ENCODE assay signal across 10 mouse cellular contexts in genomic region chr2:152657398-152657797, GRCm38 (mm10). TPM values are rescaled to one million over a fixed set of nuclear protein-coding genes. Genes with fewer than 3 reads are reported as not detected.
DNase-seq lines count a peak whose midpoint lies in the region; ATAC-seq and TF ChIP-seq lines count a peak whose summit lies in the region.
"Had no signal": no experiment of that assay in that cellular context is flagged by ENCODE, and none has a peak within 500 bp of the region (broad histone marks: within the 10 kb centered on the region; RNA-seq: fewer than 3 reads in every experiment).

No protein-coding gene starts in this region.

- H3K9me3 ChIP-seq in liver, embryonic 11.5 days (ENCODE audit: control insufficient read depth, low read length): no peaks in the 10 kb centered on the region

- no peak for TF ChIP-seq POLR2A in bone marrow, adult 2 months (IDR thresholded peaks at IDR 0.05; ENCODE audit: borderline replicate concordance, control insufficient read depth, low read depth, low read length)

- peak; percentile 24; the same call in 1 of the 2 replicates for TF ChIP-seq CTCF in bone marrow, adult 2 months (IDR thresholded peaks at IDR 0.05; ENCODE audit: control insufficient read depth, insufficient read depth, low read length)

- peaks cover 4% of the 10 kb centered on the region for H3K4me1 ChIP-seq in liver, embryonic 11.5 days (replicated peaks; ENCODE audit: control insufficient read depth, insufficient read depth, low read length)
- H3K4me1 ChIP-seq in bone marrow, adult 2 months (ENCODE audit: control insufficient read depth, insufficient read depth, low read length): peaks cover 6% of the 10 kb centered on the region

- no peak for ATAC-seq in liver, embryonic 11.5 days (replicated peaks; ENCODE audit: low FRiP score)
- ATAC-seq in megakaryocyte progenitor cell, adult 5-6 weeks (replicated peaks; ENCODE audit: poor library complexity): 0 out of 2 replicates have a peak, but pooled peaks have one; percentile 26

- H3K36me3 ChIP-seq in liver, embryonic 11.5 days (ENCODE audit: control insufficient read depth, insufficient read depth, low read length): no peaks in the 10 kb centered on the region

- no peak overlapping the region for H3K4me2 ChIP-seq in liver, embryonic 11.5 days

- peak; percentile 63 for DNase-seq in adrenal gland, postnatal 14 days
- DNase-seq in adrenal gland, postnatal 4 days (ENCODE audit: low spot score in 2 of 2): no peak
- DNase-seq in liver: peak; percentile 16
- no peak for DNase-seq in liver, embryonic 11.5 days (ENCODE audit: low spot score)
- no peak for DNase-seq in left cerebral cortex, adult 11 months (ENCODE audit: low spot score)
- no peak for DNase-seq in spleen, postnatal 4 days (ENCODE audit: low spot score in 2 of 2)

- H3K27ac ChIP-seq in liver, embryonic 11.5 days (ENCODE audit: low read depth, low read length): no peak overlapping the region
- H3K27ac ChIP-seq in bone marrow, adult 2 months (ENCODE audit: control insufficient read depth, insufficient read depth, low read depth, low read length, poor library complexity): no peak overlapping the region

- 52% methylated on average over 10 of the region's 10 CpGs for WGBS in liver, embryonic 11.5 days
- 61% methylated on average over 10 of the region's 10 CpGs for WGBS in bone marrow, adult 2 months

- no peaks in the 10 kb centered on the region for H3K27me3 ChIP-seq in liver, embryonic 11.5 days (replicated peaks; ENCODE audit: control insufficient read depth, insufficient read depth, low read length)

- no peak overlapping the region for H3K4me3 ChIP-seq in liver, embryonic 11.5 days (ENCODE audit: low read depth, low read length)
- no peak overlapping the region for H3K4me3 ChIP-seq in bone marrow, adult 2 months (replicated peaks; ENCODE audit: control insufficient read depth, low read depth, low read length)

- no peak overlapping the region for H3K9ac ChIP-seq in liver, embryonic 11.5 days (ENCODE audit: low read depth, low read length)

RNA-seq across cellular contexts. Expression of gene H13, which starts 11.9 kb away (rescaled TPM):
- 123 and 139 TPM in 2 replicates for total RNA-seq in adrenal gland, postnatal 14 days (2021)
- 100 to 1,000 TPM; 138 to 140 TPM for total RNA-seq in adrenal gland, postnatal 4 days (2021)
- 88.6 and 92.1 TPM in 2 replicates for polyA plus RNA-seq in liver, embryonic 11.5 days (2014; fragmentation: Nextera tagmentation; extraction: Ambion mirVana)
- 37.9 and 71.3 TPM in 2 replicates for polyA plus RNA-seq in bone marrow, adult 2 months (2011; ENCODE audit: insufficient read depth, insufficient read length, low replicate concordance, missing spikeins)
- total RNA-seq in megakaryocyte progenitor cell, adult 5-6 weeks (2015): 169 and 177 TPM in 2 replicates
- 126 and 128 TPM in 2 replicates for total RNA-seq in megakaryocyte progenitor cell, adult 5-6 weeks (2017)

RNA-seq across cellular contexts. Expression of gene Mcts2, which starts 29.4 kb away (rescaled TPM):
- total RNA-seq in adrenal gland, postnatal 14 days (2021): 26.6 and 28.0 TPM in 2 replicates
- total RNA-seq in adrenal gland, postnatal 4 days (2021): 10 to 100 TPM; 26.7 to 27.4 TPM
- polyA plus RNA-seq in liver, embryonic 11.5 days (2014; fragmentation: Nextera tagmentation; extraction: Ambion mirVana): 31.5 and 37.1 TPM in 2 replicates
- polyA plus RNA-seq in bone marrow, adult 2 months (2011; ENCODE audit: insufficient read depth, insufficient read length, low replicate concordance, missing spikeins): 1.8 and 12.9 TPM in 2 replicates
- 8.7 and 12.3 TPM in 2 replicates for total RNA-seq in megakaryocyte progenitor cell, adult 5-6 weeks (2015)
- total RNA-seq in megakaryocyte progenitor cell, adult 5-6 weeks (2017): 6.1 and 11.0 TPM in 2 replicates

RNA-seq across cellular contexts. Expression of gene Rem1, which starts 30.6 kb away (rescaled TPM):
- total RNA-seq in adrenal gland, postnatal 14 days (2021): 8.3 and 9.8 TPM in 2 replicates
- 10 to 100 TPM; 11.5 to 17.9 TPM for total RNA-seq in adrenal gland, postnatal 4 days (2021)
- polyA plus RNA-seq in liver, embryonic 11.5 days (2014; fragmentation: Nextera tagmentation; extraction: Ambion mirVana): 1.2 and 1.6 TPM in 2 replicates
- not detected in 2 replicates for polyA plus RNA-seq in bone marrow, adult 2 months (2011; ENCODE audit: insufficient read depth, insufficient read length, low replicate concordance, missing spikeins)
- 1.2 TPM in 1 of 2 replicates, not detected in the other for total RNA-seq in megakaryocyte progenitor cell, adult 5-6 weeks (2015)
- 0.10 and 0.87 TPM in 2 replicates for total RNA-seq in megakaryocyte progenitor cell, adult 5-6 weeks (2017)

RNA-seq across cellular contexts. Expression of gene Defb25, which starts 34.5 kb away (rescaled TPM):
- 1.6 TPM in 1 of 2 replicates, not detected in the other for total RNA-seq in adrenal gland, postnatal 14 days (2021)
- total RNA-seq in adrenal gland, postnatal 4 days (2021): 1 to 10 TPM; 2.4 to 2.8 TPM
- not detected in 2 replicates for polyA plus RNA-seq in liver, embryonic 11.5 days (2014; fragmentation: Nextera tagmentation; extraction: Ambion mirVana)
- polyA plus RNA-seq in bone marrow, adult 2 months (2011; ENCODE audit: insufficient read depth, insufficient read length, low replicate concordance, missing spikeins): not detected in 2 replicates
- total RNA-seq in megakaryocyte progenitor cell, adult 5-6 weeks (2015): not detected in 2 replicates
- total RNA-seq in megakaryocyte progenitor cell, adult 5-6 weeks (2017): not detected in 2 replicates
- total RNA-seq: heart, postnatal 36 days had no signal
- polyA plus RNA-seq: liver, embryonic 16.5 days had no signal

RNA-seq across cellular contexts. Expression of gene Defb36, which starts 53.3 kb away (rescaled TPM):
- total RNA-seq in adrenal gland, postnatal 14 days (2021): not detected in 2 replicates
- 1 to 10 TPM; 2.0 to 2.3 TPM for total RNA-seq in adrenal gland, postnatal 4 days (2021)
- polyA plus RNA-seq in liver, embryonic 11.5 days (2014; fragmentation: Nextera tagmentation; extraction: Ambion mirVana): not detected in 2 replicates
- not detected in 2 replicates for polyA plus RNA-seq in bone marrow, adult 2 months (2011; ENCODE audit: insufficient read depth, insufficient read length, low replicate concordance, missing spikeins)
- total RNA-seq in megakaryocyte progenitor cell, adult 5-6 weeks (2015): not detected in 2 replicates
- not detected in 2 replicates for total RNA-seq in megakaryocyte progenitor cell, adult 5-6 weeks (2017)
- total RNA-seq: heart, postnatal 36 days had no signal
- polyA plus RNA-seq: liver, embryonic 16.5 days had no signal

Comparison
In these comparisons a context has a peak if more than half of its experiments do, and no peak if none do; other contexts are left out.
1. DNase-seq: peak in adrenal gland, postnatal 14 days (single experiment) and liver (single experiment); none in adrenal gland, postnatal 4 days (0 of 2), liver, embryonic 11.5 days (single experiment), left cerebral cortex, adult 11 months (single experiment) and spleen, postnatal 4 days (0 of 2).